Mouse (Mus musculus): ENCODE results near the gene Smc6.
A peak's percentile ranks its signal among the peaks of the same experiment; 100 is the strongest.

The Smc6 gene

DNA sequence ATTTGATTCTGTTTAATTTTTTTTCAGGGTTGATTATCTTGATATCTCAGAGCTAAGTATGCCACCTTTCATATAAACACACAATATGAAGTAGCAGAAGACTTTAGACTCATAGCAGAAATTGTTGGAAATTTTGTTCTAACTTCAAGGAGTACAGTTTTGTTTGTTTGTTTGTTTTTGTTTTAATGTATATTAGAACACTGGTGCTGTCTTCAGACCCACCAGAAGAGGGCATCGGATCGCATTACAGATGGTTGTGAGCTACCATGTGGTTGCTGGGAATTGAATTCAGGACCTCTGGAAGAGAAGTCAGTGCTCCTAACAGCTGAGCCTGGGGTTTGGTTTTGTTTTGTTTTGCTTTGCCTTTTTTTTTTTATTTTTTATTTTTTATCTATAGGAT, 20.7 kb downstream of the Smc6 start:
- no peak for DNase-seq

DNA sequence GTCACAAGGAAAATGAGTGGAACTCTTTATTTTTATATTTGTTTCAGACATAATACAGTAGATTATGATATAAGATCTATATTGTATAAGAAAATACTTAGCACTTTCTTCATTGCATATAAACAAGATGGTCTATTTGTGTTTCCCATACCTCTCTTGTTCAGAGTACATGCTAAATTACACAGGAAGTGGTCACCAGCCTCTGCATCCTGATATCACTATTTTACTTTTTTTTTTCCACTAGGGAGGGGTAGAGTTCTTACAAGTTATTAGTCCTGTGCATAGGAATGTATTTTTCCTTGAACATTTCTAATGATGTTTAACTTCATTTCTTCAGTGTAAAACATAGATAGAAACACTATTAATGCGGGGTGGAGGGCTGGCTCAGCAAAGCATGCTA, 35.2 kb downstream of the Smc6 start:
- no peak for DNase-seq

DNA sequence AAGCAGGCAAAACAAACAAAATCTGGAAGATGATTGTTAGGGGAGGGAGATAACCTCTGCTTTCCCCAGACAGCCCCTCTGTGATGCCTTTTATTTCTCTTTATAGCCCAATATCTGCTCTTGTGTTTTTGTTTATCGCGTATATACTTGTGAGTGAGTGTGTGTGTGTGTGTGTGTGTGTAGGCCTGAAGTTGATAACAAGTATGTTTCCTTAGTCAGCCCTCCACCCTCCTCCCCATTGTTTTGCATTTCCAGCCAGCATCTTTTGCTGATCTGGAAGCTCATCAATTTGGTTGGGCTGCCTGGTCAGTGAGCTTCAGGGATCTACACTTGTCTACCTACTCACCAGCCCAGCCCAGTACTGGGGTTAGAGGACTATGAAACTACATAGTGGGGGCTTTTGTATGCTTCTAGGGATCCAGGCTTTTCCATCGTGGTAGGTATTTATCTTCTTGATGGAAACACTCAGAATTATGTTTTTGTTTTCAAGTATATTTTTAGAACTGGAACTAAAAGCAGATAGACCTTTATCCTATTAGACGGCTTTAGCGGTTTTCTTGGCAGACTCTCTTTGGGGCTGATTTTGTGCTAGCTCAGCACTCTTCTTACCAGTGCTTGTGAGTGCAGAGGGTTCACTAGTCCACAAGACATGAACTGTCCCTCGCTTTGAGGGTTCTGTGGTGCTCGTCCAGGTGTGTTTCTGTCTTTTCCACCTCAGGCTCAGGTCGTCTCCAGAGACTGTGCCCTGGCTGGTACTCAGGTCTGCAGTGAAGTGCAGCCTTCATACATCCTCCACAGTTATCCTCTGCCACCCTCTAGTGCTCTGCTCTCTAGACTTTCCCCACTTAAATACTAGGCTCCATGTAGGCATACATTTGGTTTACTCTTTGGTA, 41.3 kb downstream of the Smc6 start:
- DNase-seq, result no peak

DNA sequence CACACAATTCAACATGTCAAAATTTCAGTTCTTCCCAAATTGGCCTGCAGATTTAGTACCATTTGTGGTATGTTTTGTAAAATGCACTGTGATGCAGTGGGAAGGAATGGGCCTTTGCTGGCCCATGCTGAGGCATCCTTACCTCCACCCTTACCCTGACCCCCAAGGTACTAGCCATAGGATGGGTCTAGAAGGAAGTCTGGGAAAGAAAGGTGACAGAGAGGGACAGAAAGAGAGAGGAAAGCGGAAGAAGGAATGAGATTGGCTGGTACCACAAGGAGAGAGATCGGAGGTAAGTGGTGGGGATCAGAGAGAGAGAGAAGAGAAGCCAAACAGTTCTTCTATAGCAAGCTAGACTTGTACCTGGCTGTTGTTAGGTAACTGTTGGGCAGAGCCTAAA, 45.4 kb downstream of the Smc6 start:
- DNase-seq, result no peak

DNA sequence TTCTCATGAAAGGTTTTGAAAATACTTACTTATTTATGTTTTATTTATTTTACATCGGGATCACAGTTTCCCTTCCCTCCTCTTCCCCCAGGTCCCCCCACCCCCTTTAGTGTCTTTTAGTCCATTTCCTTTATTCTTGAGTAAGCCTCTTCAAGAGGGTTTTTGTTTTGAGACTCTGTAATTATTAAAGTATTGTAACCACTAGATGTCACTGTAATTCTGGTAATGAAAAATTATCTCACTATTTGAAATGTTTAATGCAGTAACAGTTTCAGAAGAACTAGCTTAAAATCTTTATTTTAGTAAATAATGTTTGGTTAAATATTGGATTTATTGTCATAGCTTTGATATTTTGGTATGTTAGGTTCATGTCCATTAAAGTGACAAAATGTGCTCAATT, 48.2 kb downstream of the Smc6 start:
- DNase-seq, result no peak

DNA sequence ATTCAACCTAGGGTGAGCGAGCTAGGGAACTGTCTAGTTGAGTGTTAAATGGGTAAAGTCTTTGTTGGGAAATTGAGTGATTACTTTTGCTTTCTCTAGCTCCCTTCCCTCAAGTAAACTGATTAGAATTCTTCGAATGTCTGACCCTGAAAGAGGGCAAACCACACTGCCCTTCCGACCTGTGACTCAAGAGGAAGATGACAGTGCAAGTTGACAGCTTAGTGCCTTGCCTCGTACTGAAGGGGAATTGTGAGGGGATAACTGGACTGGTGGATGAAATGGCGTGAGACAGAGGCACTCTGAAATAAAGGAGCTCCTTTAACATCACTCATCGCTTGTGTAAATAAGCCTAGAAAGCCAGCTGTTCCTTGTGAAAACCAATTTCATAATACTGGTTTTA, 52.0 kb downstream of the Smc6 start:
- DNase-seq, result no peak

DNA sequence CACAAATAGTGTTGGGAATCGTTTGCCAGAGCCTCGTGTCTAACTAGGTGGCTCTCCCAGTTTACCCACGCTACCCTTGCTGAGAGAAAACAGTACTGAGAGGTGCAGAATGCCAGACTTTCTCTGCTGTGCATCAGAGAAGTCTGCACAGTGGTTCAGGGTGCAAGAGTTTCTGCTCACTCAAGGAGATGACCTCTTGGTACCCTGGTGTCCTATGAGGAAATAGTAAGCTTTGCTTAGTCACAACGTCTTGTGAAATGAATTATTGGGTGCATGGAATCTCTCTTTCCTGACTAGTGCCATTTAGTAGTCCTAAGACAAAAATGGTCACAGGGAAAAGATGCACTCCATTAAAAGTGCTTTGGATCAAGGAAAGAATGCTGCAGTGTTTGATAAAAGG, 58.8 kb downstream of the Smc6 start:
- DNase-seq, result no peak

DNA sequence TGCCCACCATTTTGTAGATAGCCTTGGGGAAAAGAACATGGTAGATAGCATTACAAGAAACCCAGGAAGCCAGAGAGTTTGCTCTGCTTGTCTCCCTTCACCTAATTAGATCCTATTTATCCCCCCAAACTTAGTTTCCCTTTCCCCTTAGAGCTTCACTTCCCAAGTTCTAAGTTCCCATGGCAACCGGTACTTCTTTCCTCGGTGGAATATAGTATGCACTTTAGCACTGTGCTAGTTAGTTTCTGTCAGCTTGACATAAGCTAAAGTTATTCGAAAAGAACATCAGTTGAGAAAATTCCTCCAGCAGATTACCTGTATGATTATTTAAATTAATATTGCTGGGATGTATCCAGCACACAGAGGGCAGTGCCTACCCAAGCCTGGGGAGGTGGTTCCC, 60.8 kb downstream of the Smc6 start:
- no peak for DNase-seq

DNA sequence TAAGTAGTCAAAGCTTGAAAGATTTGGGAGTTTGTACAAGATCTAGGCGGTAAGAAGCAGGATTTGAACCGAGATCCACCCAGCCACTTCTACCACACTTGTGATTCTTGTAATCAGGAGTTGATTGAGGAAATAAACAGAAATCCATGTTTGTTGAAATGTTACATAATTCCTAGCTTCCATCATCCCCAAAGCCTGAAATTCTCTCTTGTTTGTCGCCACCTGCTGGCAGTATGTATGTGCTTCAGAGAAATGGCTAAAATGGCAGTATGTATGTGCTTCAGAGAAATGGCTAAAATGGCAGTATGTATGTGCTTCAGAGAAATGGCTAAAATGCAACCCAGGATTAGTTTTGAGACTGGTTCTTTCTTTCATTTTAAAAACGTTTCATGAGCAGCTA, 71.2 kb downstream of the Smc6 start:
- peak; percentile 57 to 70 for DNase-seq

DNA sequence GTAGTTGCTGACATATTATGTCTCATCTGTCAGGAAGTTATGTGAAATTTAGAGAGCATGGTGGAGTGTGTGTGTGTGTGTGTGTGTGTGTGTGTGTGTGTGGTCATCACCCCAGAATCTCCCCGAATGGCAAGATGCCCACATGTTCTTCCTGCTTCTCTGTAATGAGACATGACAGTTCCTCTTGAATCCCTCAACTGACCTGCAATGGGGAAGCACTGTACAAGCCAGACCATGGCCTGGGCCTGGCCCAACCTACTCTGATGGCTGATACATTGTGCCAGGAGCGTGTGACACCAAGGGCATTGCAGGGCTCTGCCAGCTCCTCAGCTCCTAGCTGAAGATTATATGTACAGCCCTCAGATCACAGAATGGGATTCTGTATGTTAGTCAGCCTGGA, 72.6 kb downstream of the Smc6 start:
- DNase-seq, result peak; percentile 37 to 45

DNA sequence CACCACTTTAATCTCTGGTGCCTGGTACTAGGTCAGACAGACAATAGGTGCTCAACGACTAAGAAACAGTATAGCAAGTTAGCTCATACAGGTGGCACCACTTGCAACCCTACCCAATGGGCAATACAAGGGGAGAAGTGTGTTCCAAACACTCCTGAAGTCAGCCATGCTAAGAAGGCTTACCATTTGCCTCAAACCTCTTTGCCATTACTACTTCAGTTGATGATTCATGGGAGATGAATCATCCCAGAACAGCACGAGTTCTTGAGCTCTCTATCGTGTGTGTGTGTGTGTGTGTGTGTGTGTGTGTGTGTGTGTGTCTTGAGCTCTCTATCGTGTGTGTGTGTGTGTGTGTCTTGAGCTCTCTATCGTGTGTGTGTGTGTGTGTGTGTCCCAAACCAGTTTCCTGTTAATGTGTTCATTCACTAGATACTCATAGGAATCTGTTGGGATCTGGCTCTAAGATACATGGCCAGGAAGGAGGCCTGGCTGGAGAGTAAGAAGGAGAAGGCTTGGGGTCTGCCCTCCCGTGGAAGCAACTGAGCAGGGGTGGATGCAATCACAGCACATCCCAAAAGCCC, 76.4 kb downstream of the Smc6 start:
- no peak for DNase-seq

DNA sequence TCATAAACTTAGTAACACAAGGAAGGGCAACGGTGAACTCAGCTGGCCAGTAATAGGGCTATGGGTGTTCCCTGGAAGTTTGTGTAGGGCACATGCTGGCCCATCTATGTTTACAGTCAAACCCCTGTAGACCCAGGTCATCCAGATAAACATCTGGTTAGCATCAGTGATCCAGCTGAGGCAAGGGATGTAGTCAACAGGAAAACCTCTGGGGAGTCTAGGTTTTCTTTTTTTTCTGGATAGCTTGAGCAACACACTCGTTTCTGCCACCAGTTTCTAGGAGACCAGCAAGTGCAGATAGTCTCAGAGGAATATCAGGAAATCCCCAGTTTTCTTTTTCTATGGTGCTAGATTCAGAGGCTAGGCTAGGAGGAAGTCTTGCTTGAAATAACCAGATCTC, 80.3 kb downstream of the Smc6 start:
- no peak for DNase-seq

DNA sequence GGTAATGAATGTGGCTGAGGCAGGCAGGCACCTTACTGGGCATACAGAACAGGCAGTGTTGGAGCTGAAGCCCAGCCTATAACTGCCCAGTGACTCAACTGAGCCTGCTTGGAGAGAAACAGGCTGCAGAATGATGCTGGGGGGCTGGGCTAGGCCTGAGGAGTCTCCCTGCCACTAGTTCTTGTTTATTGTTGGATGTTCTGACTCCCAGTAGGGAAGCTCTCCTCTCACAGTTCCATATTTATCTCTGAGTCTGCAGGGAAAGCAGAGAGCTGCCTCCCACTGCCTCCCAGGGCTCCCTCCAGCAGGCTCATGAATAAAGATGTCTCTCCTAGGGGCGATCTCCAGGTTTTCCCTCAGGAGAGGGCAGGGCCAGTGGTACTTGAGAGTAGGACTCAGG, 82.7 kb downstream of the Smc6 start:
- no peak for DNase-seq

DNA sequence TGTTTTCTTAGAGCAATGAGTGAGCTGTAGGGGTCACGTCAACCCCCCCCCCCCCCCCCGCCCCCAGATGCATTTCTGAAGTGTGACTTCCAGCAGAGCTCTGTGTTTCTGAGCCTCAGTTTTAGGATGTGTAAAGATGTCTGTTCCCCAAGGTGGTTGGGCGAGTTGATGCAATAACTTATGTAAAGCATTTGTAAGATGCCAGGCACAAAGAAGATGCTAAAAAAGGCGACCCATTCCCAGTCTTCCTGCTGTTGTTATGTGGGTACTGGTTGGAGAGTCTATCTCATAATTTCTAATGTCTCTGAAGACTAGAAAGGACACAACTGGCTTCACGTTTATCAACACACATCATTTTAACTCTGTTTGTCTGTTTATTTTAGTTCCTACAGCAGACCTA, 84.2 kb downstream of the Smc6 start:
- DNase-seq, result no peak

DNA sequence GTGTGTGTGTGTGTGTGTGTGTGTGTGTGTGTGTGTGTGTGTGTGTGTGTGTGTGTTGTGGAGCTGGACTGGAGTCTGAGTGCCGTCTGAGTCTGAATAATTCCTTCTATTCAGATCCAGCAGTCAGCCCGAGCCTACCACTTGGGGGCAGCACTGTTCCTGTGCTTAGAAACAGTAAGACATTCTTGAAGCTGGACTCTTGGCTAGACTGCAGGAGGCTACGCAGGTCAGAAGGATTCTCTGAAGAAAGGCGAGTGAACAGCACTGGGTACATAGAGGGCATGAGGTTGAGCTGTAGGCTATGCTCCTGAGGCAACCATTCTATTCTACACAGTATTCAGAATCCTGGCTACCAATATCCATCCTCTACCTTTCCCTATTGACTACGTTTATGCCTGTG, 85.2 kb downstream of the Smc6 start:
- DNase-seq, result peak; percentile 93 to 95

DNA sequence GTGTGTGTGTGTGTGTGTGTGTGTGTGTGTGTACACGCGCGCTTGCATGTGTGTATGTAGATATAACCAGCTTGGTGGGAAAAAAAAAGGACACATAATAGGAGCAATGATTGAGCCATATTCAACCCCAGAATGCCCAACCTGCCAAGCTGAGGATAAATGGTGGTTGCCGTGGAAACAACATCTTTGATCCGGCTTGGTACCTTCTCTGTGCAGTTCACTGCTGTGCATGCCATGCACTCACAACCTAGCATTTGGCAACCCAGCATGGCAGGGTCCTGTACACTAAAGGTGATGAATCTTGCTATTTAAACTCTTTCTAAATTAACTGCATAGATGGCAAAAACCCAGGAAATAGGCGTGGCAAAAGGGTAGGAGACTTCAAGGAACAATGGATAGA, 96.7 kb downstream of the Smc6 start:
- DNase-seq, result peak in 1 of 2 experiments; percentile 26

DNA sequence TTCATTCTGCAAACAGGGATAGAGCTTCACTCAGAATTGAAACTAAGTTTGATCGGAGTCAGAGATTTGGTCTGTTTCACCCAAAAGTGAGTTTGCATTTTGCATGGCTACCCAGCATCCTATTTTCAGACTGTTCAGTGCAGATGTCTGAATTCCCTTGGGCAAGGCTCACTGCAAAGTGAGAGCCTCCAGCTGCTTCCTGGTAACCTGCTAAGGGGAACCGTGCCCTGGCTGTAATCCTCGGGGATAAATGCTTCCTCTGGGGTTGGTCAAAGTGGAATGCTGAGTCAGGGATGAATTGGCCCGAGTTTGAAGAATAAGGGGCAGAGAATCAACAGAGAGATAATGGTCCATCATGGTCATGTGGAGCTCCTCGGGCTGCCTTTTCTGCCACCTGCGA, 99.2 kb downstream of the Smc6 start:
- DNase-seq, result no peak

DNA sequence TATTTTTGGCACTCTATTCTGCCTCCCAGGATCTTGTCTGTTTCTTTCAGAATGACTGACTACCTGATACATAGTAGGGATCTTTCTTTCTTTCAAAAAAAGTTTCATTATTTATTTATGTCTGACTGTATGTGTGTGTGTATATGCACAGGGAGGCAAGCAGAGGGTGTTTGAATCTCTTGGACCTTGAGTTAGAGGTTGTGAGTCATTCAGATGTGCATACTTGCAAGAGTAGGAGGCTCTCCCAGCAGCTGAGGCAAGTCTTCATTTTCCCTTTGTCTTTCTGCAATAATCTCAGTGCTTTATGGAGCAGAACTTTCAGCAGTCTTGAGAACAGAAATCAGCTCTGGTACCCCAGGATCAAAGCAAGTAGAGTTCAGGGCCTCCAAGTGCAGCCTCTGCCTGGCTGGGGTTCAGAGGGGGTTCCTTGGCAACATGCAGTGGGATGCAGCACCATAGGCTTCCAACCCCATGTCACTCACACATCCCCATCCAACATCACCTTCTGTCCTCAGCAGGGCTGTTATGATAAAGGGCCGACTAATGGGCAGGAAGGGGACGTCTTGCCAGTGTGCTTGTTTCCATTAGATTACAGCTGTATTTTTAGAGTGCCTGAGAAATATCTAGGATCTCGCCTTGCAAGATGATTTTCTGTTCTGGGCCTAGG, 101.5 kb downstream of the Smc6 start:
- no peak for DNase-seq

Data from cerebellum, postnatal 14 days (tissue).